Comparison of ENCODE assay signal across 22 mouse cellular contexts in the genomic region with DNA sequence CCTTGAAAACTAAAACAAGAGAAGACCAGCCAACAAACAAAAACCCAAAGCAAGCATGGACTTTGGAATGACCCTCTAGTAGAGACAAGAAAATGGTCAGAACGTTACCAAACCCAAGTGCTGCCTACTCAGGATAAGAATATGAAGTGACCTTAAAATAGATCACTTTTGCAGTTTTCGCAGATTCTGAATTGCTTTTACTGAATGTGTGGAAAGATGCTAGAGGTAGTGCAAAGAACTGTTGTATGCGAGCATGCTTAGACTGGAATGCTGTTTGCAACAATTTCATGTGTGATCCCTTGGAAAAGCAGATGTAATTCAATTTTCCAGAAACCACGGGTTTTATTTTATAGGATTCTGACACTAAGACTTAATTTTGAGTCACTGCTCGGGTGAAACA.
"Had no signal": no experiment of that assay in that cellular context is flagged by ENCODE, and none has a peak within 500 bp of the region (broad histone marks: within the 10 kb centered on the region; RNA-seq: fewer than 3 reads in every experiment).

No protein-coding gene starts in this region.

- DNase-seq: heart, postnatal 10 days; heart, postnatal 14 days; heart, postnatal 36 days; heart, postnatal 4 days; kidney, adult 11 months; kidney, adult 18-20 months; kidney, adult 2 months; kidney, adult 8-10 months; kidney, adult 9 months; kidney, postnatal 10 days; kidney, postnatal 14 days; kidney, postnatal 25 days; kidney, postnatal 36 days; kidney, postnatal 4 days; layer of hippocampus, adult 9-11 months; layer of hippocampus, postnatal 36 days had no signal

- ATAC-seq: hindbrain, embryonic 16.5 days; hindbrain, postnatal 0 days; inflammation-experienced regulatory T-cells, adult 6 months; intestine, embryonic 15.5 days; intestine, embryonic 16.5 days; intestine, postnatal 0 days had no signal
